Mouse (Mus musculus): Measurements from ENCODE around the gene Bmp6. TPM values are rescaled to one million over a fixed set of nuclear protein-coding genes. Genes with fewer than 3 reads are reported as not detected.

Gene Bmp6
- total RNA-seq, 2 experiments from 2014 or later = 0.38 TPM; not detected in 1

- no peak for ATAC-seq (replicated peaks; ENCODE audit: low FRiP score, poor library complexity, severe bottlenecking)
Measured at GRCm38 (mm10) chr13:38419781-38420180, 74.9 kb downstream of the Bmp6 start.

GRCm38 (mm10) chr13:38422491-38422890 lies 77.6 kb downstream of the Bmp6 start:
- ATAC-seq (replicated peaks; ENCODE audit: low FRiP score, poor library complexity, severe bottlenecking) = no peak

- ATAC-seq (replicated peaks; ENCODE audit: low FRiP score, poor library complexity, severe bottlenecking) = no peak
Measured at GRCm38 (mm10) chr13:38425294-38425693, 80.4 kb downstream of the Bmp6 start.

GRCm38 (mm10) chr13:38429671-38430070 lies 84.8 kb downstream of the Bmp6 start:
- ATAC-seq (replicated peaks; ENCODE audit: low FRiP score, poor library complexity, severe bottlenecking) = no peak

GRCm38 (mm10) chr13:38430075-38430474 lies 85.2 kb downstream of the Bmp6 start:
- ATAC-seq (replicated peaks; ENCODE audit: low FRiP score, poor library complexity, severe bottlenecking) = no peak

- no peak for ATAC-seq (replicated peaks; ENCODE audit: low FRiP score, poor library complexity, severe bottlenecking)
Measured at GRCm38 (mm10) chr13:38434831-38435230, 89.9 kb downstream of the Bmp6 start.

- ATAC-seq (replicated peaks; ENCODE audit: low FRiP score, poor library complexity, severe bottlenecking) = no peak
Measured at GRCm38 (mm10) chr13:38437930-38438329, 93.0 kb downstream of the Bmp6 start.

GRCm38 (mm10) chr13:38440240-38440639 lies 95.3 kb downstream of the Bmp6 start:
- ATAC-seq (replicated peaks; ENCODE audit: low FRiP score, poor library complexity, severe bottlenecking) = no peak

GRCm38 (mm10) chr13:38448516-38449015 lies 103.7 kb downstream of the Bmp6 start:
- no peak for ATAC-seq (replicated peaks; ENCODE audit: low FRiP score, poor library complexity, severe bottlenecking)

GRCm38 (mm10) chr13:38450051-38450971 lies 105.4 kb downstream of the Bmp6 start:
- ATAC-seq (replicated peaks; ENCODE audit: low FRiP score, poor library complexity, severe bottlenecking) = no peak

- ATAC-seq (replicated peaks; ENCODE audit: low FRiP score, poor library complexity, severe bottlenecking) = no peak
Measured at GRCm38 (mm10) chr13:38451446-38451845, 106.5 kb downstream of the Bmp6 start.

- ATAC-seq (replicated peaks; ENCODE audit: low FRiP score, poor library complexity, severe bottlenecking) = no peak
Measured at GRCm38 (mm10) chr13:38463410-38463809, 118.5 kb downstream of the Bmp6 start.

- ATAC-seq (replicated peaks; ENCODE audit: low FRiP score, poor library complexity, severe bottlenecking) = no peak
Measured at GRCm38 (mm10) chr13:38470882-38471281, 126.0 kb downstream of the Bmp6 start.

- ATAC-seq (replicated peaks; ENCODE audit: low FRiP score, poor library complexity, severe bottlenecking) = no peak
Measured at GRCm38 (mm10) chr13:38472636-38473035, 127.7 kb downstream of the Bmp6 start.

- ATAC-seq (replicated peaks; ENCODE audit: low FRiP score, poor library complexity, severe bottlenecking) = no peak
Measured at GRCm38 (mm10) chr13:38473497-38473896, 128.6 kb downstream of the Bmp6 start.

- no peak for ATAC-seq (replicated peaks; ENCODE audit: low FRiP score, poor library complexity, severe bottlenecking)
Measured at GRCm38 (mm10) chr13:38476936-38477335, 132.0 kb downstream of the Bmp6 start.

- ATAC-seq (replicated peaks; ENCODE audit: low FRiP score, poor library complexity, severe bottlenecking) = no peak
Measured at GRCm38 (mm10) chr13:38481021-38481420, 136.1 kb downstream of the Bmp6 start.

- ATAC-seq (replicated peaks; ENCODE audit: low FRiP score, poor library complexity, severe bottlenecking) = no peak
Measured at GRCm38 (mm10) chr13:38484701-38485100, 139.8 kb downstream of the Bmp6 start.

GRCm38 (mm10) chr13:38486767-38487166 lies 141.9 kb downstream of the Bmp6 start:
- no peak for ATAC-seq (replicated peaks; ENCODE audit: low FRiP score, poor library complexity, severe bottlenecking)

GRCm38 (mm10) chr13:38496715-38497114 lies 151.8 kb downstream of the Bmp6 start:
- ATAC-seq (replicated peaks; ENCODE audit: low FRiP score, poor library complexity, severe bottlenecking) = no peak

- ATAC-seq (replicated peaks; ENCODE audit: low FRiP score, poor library complexity, severe bottlenecking) = no peak
Measured at GRCm38 (mm10) chr13:38501314-38501713, 156.4 kb downstream of the Bmp6 start.
